Mouse (Mus musculus) layer of hippocampus, postnatal 36 days (tissue): ENCODE measurements at regions not wholly inside any gene's neighbourhood (a gene's known extent, or its start where the extent isn't known, plus 50 kb on each side); places are given as distances from the start of the nearest gene placed in this dataset.
"Not testable (repeated sequence)": the region's sequence is repeated elsewhere in the genome, so short reads cannot be mapped to it uniquely, and the experiment has no call there.

Source experiments
- DNase-seq, 2 experiments: peaks; one replicate each; pipeline ENCODE4 v3.0.0; 2022

GRCm38 (mm10) chr19:19347017-19347416 lies 236.0 kb upstream of the Rorb start:
- no peak for DNase-seq

DNA sequence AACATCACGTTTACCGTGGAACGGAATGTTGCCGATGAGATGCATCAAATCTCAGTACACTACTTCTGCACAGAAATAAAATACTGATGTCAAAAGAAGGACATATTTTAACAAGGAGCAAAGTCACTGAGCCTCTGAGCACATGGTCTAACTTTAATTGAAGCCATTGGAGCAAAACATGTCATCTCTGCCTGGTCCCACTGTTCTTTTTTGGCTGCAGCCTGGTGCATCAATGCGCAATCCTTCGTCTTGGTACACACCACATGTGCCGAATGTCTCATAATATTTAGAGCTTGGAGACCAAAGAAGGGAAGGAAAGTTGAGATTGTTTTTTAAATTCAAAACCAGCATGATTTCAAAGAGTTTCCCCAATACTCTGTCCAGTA lies 233.4 kb upstream of the Rorb start:
- no peak for DNase-seq

GRCm38 (mm10) chr19:19343702-19344425 lies 232.9 kb upstream of the Rorb start:
- DNase-seq, result peak; percentile 29 to 37

GRCm38 (mm10) chr19:19307142-19307541 lies 196.1 kb upstream of the Rorb start:
- DNase-seq, result not testable (repeated sequence)

- no peak for DNase-seq
Observed at GRCm38 (mm10) chr19:19306476-19307131, 195.6 kb upstream of the Rorb start.

- DNase-seq, result not testable (repeated sequence)
Observed at GRCm38 (mm10) chr19:19285864-19286263, 174.9 kb upstream of the Rorb start.

DNA sequence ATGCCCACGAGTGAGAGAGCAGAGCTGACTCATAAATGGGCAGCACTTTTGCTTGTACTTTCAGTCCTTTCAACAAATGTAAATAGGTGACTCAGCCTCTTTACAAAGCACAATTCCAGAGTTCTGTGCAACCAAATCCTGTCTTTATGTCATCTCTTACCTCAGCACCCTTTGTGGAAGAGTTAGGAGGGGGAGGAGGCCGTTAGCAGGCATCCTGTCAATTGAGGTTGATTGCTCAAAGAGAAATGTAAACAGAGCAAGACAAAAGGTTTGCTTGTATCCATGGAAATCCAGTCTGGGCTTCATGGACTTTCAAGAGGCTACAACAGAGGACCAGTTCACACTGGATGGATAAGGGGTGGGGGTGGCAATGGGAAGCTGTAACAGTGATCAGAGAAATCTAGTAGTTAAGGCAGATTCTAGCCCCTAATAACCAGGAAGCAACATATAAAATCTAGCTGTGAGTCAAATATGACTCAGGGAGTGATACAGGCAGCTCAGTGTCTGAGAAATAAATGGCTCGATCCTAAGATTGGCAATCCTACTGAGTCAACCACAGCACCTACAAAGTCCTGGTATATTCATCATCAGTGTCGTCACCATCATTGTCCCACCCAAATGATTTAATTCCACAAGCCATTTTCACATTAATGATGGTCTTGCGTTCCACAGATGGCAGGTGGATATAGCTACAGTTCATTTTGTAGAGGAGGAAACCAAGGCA lies 136.0 kb upstream of the Rorb start:
- no peak for DNase-seq

DNA sequence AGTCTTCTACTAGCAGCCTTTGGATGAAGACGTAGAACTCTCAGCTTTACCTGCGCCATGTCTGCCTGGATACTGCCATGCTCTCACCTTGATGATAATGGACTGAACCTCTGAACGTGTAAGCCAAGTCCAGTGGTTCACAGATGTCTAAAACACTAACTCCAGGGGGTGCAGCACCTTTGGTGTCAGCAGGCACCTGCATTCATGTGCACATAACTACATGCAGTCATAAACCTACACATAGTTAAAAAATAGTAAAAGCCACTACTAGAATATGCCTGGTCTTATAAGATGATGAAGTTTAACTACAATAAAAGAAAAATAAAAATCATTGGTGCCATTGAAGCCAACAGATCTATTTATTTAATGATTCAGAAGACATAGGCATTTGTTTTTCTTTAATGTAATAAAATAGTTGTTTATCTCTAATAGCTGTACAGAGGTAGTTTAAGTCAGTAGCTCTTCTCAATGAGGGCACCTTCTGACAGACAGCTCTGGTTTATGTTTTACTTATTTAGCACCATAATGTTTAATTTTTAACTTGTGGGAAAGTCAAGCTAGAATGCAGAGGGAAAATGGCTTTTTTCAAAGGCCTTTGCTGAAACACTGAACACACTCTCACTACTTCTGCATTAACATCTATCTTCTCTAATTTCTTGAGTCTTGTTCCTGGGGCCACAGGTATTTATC lies 118.5 kb upstream of the Rorb start:
- DNase-seq, result no peak

GRCm38 (mm10) chr19:19220826-19221225 lies 109.8 kb upstream of the Rorb start:
- no peak for DNase-seq

- DNase-seq, result no peak
Observed at GRCm38 (mm10) chr19:19219352-19219751, 108.4 kb upstream of the Rorb start.

GRCm38 (mm10) chr19:19218700-19219099 lies 107.7 kb upstream of the Rorb start:
- no peak for DNase-seq

GRCm38 (mm10) chr19:19199534-19199933 lies 88.5 kb upstream of the Rorb start:
- DNase-seq, result no peak

DNA sequence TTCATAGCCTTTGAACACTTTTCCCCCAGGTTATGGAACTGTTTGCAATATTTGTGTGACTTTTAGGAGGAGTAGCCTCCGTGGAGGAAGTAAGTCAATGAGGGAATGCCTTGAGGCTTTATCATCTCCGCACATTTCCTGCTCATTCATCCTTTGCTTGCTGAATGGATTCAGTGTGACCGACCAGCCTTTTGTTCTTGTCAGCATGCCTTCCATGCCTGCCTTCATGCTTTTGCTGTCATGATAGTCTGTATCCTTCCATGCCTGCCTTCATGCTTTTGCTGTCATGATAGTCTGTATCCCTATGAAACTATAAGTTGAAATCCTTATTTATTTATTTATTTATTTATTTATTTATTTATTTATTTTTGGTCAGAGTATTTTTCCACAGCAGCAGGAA lies 87.8 kb upstream of the Rorb start:
- no peak for DNase-seq

DNA sequence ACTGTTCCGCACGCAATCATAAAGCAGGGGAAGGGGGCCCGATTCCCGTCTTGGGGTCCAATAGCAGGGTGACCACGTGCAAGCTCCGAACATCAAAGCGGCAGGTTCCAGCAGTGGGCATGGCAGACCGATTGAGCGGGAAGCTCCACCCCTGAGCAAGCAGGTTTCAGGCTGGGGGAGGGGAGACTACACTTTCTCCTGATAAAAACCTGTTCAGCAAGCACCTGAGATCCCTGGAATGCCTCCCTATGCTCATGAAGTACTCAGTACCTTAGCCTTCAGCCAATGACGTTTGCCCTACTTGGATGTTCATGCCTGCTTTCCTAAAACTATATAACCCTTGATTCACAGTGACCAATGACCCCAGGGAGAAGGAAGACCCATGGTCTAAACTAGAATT lies 83.7 kb upstream of the Rorb start:
- DNase-seq, result no peak

- DNase-seq, result no peak
Observed at GRCm38 (mm10) chr19:19194306-19194705, 83.3 kb upstream of the Rorb start.

GRCm38 (mm10) chr19:19172767-19173166 lies 61.8 kb upstream of the Rorb start:
- DNase-seq, result no peak

DNA sequence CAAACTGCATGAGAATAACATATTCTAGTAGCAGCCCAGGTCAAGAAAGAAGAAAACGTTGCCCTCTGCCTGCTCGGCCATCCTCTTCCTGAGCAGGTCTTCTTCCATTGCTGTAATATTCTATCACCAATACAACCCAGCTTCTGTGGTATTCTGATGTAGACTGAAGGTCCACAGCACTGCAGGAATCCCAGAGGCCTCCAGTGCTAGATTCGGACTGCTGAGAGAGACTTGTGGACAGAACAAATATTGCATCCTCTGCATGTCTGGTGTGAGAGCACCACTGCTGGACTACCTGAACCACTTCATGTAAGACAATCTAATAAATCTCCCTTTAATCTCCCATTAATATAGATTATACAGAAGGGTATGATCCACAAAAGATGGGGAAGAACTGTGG lies 59.8 kb upstream of the Rorb start:
- no peak for DNase-seq
